Mouse (Mus musculus) embryonic fibroblast, embryonic 13.5 days (primary cell): ENCODE results near the gene Prkar1b.

Experiments
- CTCF ChIP-seq: IDR thresholded peaks from 2 replicates; pipeline ENCODE4 v1.5.1; 2011; ENCODE audit warnings: mild to moderate bottlenecking, control low read depth, low read length, moderate library complexity, borderline replicate concordance; ENCODE audit not compliant: insufficient read depth
- POLR2A ChIP-seq: IDR thresholded peaks from 2 replicates; pipeline ENCODE4 v1.6.1; 2011; ENCODE audit warnings: low read depth, mild to moderate bottlenecking, control low read depth, low read length, moderate library complexity

DNA sequence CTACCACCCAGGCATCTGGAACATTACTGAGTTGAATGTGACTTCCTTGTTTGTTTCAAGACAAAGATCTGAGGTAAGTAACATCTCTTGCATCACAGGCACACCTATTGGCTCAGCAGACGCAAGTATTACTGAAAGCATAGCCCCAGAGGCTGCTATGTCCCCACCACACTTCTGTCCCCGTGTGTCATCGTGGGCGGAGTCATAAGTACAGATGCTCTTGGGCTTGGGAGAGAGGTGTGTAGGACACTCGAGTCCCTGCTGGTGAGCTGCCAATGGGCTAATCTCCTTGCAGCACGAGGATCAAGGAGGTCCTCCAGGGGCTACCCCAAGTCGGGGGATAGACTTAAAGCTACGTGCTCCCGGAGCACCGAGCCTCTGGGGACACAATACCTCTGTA lies 96.6 kb downstream of the Prkar1b start:
- TF ChIP-seq CTCF, result no peak
- TF ChIP-seq POLR2A, result no peak
